Mouse (Mus musculus) adrenal gland, adult (tissue): ENCODE measurements around the gene Veph1.

Experiments used
- DNase-seq, 2 experiments: peaks; one replicate each; pipeline ENCODE4 v3.0.0; 2022 to 2023; ENCODE audit warnings: low spot score in 1 of 2; ENCODE audit not compliant: inconsistent age in 2 of 2

The Veph1 gene

DNA sequence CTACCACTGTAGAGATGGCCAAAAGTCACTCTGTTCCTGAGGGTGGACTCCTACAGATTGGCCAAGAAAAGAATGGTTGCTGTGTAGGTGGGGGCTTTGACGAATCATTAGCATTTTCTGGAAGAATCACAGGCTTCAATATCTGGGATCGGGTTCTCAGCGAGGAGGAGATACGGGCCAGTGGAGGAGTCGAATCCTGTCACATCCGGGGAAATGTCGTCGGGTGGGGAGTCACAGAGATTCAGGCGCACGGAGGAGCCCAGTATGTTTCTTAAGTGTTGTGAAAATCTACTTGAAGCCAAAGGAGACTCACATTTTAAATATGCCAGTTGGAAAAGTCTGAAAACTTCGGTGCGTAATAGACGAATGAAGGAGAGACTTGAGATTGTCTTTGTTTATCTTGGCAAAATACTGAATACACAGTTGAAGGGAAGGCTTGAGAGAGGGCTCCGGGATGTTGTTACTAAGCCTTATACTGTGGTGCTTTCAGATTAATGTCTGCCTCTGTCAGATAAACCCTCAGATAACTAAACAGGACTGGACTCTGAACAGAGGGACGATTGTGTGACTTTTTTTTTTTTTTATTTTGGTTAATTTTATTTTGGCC, 71.6 kb downstream of the Veph1 start:
- DNase-seq, result no peak

DNA sequence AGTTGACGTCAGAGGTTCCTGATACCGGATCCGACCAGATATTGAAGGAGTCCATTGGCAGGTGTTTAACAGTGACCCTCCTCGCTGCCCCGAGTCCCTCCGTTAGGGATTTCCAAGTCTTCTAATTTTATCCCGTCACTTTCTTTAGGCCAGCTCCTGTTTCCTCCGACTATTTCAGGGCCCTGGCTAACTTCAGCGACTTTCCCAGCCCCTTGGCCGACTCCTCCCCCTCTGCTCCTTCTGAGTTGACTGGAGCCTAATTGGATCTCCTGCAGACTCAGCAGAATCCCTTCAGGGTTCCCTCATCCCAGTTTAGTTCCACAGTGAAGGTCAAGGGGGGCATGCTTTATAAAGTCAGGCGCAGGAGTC, 75.4 kb downstream of the Veph1 start:
- DNase-seq, result peak in 1 of 2 experiments; percentile 24

DNA sequence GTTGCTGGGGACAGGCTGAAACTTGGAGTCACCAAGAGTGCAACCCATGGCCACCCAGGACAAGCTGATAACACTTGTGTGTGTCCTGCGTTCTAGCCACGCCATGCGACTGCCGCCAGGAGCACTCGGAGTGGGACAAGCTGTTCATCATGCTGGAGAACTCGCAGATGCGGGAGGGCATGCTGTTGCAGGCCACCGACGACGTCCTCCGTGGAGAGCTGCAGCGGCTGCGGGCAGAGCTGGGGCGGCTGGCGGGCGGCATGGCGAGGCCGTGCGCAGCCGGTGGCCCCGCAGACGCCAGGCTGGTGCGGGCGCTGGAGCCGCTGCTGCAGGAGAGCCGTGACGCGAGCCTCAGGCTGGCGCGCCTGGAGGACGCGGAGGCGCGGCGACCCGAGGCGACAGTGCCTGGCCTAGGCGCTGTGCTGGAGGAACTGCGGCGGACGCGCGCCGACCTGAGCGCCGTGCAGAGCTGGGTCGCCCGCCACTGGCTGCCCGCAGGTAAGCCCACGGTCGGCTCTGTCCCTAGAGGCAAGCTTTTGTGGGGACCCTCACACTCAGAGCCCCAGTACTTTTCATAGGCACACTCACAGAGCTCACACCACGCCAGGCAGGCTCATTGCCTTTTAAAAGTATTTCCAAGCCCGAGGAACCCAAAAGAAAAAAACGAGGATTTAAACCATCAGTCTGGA, 75.9 kb downstream of the Veph1 start:
- DNase-seq, result peak; percentile 24 to 74

DNA sequence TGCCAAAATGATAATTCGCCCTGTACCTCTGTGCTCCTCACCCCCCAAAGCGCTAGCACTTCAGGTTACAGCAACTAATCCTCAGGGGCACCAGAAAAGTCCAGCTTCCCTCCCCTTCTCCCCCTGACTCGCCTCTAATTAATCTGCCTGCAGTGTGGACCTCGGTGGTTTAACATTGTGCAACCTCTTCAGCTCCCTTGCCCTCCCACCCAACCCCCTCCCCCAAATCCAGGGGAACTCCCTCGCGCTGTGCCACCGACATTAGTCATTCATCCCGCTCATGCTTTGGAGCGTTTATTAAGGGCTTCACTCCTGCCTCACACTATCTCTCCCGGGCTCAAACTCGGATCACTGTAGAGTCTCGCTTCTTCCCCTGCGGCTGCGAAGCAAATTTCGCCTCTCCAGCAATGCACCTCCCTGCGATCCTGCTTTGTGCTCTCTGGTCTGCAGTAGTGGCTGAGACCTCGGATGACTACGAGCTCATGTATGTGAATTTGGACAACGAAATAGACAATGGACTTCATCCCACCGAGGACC, 76.9 kb downstream of the Veph1 start, which contains the start of gene Ptx3:
TSS of gene Ptx3 (plus strand) at position 256 of the 537 bp plus-strand sequence.
- DNase-seq, result no peak

DNA sequence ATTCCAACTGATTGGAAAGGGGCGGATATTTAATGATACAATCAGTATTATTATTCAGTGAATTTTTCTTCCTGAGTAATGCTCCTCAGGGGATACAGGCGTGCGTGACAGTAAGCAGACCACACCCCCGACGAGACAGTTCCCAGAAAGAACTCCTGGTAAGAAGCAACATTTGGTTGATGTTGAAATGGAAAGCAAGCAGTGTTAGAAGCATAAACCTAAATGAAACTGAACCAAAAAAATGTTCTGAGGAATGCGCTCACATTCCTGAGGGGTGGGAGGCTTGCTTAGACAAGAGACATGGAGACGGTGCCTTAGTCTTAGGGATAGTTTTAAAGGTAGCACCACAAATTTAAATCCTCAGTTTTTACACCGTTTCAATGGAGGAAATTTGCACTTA, 80.9 kb downstream of the Veph1 start:
- no peak for DNase-seq

DNA sequence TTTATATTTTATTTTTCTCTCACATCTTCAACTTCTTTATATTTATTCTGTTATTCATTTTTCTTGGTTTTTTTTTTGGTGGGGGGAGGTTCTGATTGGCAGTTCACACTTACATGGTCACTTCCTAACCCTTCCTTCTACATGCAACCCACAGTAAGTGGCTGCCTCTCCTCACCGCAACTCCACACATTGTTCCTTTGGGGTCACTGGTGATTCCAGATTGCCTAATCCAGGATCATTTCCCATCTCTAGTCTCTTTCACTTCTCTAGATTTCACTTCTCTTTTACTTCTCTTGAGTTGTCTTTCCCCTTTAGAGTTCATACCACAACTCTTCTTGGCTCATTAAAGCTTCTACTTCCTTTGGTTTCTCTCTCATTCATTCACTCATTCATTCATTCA, 83.1 kb downstream of the Veph1 start:
- DNase-seq, result no peak

DNA sequence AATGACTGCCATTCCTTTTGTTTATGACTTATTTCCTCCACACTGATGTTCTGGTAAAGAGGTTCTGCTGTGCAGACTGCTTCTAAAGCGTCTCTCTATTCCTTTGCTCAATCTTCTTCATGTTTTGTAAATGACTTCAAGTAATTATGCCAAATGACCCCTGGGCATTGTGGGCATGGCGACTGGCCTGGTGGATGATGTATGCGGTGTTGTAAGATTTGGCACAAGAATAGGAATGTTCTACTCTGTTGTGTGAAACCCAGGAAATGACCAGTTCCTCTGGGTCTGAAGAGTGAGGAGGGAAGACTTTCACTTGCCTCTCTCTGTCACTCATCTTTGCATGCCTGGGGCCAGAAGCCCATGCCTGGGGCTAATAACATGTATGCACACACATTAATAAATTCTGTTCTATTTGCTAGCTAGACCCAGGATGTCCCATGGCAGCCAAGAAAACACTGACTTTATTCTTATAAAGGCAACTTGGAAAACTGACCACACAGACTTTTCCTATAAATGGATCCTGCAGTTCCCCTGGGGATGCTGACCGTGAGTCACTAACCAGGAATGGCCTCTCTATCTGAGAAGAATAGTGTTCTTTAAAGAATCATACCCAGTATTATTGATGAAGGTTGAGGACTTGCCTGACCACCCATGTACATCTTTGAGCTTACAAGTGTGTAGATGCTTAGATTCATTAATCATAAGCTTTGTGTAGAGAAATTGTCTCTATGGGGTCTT, 87.6 kb downstream of the Veph1 start:
- peak in 1 of 2 experiments; percentile 33 for DNase-seq

DNA sequence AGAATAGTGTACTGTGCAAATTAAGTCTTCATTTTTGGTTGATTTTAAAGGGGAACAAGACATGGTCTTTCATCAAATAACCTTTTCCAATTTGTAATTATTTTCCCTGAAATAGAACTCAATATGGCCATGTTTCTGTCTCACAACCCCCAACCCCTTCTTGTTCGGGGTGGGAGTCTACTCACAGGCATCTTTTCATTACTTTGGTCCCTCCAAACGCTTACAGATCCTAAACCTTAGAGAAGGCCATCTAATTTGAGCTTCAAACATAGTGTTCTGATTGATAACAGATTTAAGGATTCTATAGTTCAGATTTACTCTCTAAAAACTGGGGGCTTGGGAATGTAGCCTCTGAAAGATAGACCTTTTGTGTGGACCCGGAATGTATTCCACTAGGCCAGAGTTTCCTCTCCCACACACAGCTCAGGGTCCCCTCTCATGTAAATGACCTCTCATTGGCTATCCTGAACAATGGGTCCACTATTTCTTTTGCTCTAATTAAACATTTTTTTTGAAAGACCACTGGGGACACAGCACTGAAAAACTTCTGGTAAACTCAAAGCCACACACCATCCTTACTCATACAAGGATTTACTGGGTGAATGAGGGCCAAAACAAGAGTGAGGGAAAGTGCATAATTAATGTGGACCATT, 102.6 kb downstream of the Veph1 start:
- DNase-seq, result no peak

DNA sequence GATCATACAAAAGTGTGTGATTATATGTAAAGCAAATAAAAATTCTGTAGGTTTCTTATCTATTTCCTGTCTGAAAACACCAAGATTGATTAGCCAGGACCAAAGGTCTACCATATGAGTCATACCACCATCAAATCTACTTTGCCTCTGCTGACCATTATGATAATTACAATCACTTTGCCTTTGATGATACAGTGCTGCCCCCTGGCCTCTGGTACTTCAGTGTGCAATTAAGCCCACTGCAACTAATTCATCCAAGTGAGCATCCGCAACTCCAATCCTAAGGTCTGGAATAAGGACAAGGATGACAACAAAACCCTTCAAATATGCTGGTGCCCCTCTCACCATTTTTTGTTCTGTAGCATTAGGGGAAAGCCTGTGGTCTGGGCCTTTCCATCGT, 117.0 kb downstream of the Veph1 start:
- peak in 1 of 2 experiments; percentile 36 for DNase-seq

DNA sequence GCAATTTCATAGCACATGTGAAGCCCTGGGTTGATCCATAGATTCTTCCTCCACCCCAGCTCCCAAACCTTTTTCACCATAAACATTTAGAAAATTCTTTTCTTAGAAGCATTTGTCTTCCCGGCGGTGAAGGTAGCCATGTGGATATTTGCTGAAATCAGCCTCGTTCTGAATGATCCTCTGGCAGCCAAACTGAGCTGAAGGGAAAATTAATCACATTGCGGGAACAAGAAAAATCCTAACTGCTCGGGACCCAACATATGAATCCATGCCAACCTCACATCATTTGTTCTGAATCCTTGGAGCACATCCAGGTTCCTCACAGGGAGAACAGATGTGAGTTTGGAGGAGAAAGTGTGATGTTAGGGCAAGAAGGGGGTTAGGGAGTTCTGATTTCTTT, 123.7 kb downstream of the Veph1 start:
- no peak for DNase-seq

DNA sequence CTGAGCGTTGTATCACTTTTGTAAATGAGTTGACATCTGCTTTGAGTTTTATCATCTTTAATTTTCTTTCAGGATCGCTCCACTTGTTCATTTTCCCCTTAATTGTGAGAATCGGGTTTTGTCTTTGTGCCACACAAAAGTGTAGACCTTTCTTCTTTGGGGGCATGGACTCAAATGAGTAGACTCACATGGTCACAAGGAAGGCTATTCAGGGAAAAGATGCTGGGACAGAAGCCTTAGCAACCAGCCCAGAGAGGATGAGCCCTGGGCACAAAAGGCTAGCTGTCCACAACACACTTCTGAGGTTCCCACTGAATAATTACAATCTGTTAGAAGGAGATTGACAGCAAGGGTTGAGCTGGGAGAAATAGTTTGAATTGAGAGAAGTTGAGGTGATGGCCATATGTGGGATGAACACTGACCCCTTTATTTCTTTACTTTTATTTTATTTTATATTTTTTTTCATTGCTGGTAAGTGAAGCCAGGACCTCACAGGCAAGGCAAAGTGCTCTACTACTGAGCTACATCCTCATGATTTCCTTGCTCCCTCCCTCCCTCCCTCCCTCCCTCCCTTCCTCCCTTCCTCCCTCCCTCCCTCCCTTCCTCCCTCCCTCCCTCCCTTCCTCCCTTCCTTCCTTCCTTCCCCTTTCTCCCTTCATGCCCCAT, 126.6 kb downstream of the Veph1 start:
- no peak for DNase-seq

DNA sequence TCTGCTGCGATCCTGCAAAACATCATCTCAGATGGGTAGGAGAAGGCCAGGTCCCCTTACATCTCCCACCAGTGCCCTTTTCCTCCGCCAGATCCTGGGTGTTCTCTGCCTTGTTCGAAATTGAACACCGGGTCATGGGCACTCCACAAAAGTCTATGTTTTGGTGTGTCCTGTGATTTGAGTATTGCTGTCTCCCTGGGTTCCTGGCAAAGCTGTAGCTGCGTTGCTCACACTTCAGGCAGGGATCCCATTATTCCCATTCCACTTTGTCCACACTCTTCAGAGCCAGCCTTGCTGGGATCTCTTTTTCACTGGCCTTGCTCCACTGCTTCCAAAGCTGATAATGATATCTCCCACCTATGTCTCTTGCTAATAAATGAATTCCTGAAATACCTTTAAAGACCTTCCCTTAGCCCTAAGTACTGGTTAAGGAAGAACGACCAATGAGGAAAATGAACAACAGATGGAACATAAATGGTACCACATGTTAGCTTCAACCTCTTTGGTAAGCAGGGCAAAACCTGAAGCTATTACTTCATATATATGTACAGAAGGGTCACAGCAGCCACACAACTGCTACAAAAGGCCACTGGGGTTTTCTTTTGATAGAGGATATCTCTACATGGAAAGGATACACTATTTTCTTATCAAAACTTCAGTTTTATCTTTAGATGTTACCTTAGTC, 129.9 kb downstream of the Veph1 start:
- peak in 1 of 2 experiments; percentile 6 for DNase-seq

DNA sequence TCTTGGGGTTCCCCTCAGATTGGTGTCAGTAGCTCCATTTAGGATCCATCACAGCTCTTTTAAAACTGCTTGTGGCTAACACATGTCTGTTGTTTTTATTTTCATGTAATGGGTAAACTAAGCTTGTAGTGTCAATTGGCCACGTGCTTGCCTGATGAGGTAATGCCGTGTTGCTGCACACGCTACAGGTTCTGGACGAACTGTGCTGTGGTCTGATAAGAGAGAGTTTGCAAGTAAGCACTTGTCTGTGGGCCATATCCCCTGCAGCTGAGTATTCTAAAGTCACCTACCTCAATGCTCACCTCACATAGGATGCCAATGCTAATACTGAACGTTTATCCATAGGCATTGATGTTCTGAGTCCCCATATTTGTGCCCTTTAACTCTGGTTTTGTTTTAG, 131.6 kb downstream of the Veph1 start:
- DNase-seq, result no peak

DNA sequence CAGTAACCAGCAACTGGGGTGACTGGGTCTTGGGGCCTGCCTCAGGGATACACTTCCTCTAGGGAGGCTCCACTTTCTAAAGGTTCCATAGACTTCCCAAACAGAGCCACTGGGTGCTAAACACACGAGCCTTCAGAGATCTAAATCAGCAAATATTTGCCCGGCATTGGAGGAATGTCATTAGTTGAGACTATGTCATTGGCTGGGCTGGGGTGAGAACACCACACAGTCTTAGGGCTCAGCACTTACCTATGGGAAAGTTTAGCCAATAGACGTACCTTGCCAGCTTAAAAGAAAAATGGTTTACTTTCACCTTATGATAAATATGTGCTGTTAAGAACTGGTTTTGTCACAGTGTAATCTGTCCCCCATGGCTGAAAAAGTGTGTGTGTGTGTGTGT, 132.1 kb downstream of the Veph1 start:
- peak in 1 of 2 experiments; percentile 6 for DNase-seq

DNA sequence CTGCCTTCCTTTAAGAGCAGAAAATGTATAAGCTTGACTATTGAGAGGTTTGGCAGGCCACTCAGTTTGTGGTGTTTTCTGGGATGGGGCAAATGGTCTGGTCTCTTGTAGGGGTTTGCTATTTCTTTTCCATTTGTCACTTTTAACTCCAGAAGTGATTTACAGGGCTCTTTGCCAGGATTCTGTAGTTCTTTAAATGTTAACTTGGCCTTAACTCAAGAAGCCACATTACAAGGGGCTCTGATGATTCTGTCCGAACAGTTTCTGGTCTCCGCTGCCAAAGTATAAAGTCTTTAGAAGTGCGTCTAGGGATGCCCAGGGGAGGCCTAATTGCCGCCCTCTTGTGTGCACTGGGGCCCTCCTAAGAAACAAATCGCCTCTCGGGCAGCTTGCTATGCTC, 134.0 kb downstream of the Veph1 start:
- no peak for DNase-seq

DNA sequence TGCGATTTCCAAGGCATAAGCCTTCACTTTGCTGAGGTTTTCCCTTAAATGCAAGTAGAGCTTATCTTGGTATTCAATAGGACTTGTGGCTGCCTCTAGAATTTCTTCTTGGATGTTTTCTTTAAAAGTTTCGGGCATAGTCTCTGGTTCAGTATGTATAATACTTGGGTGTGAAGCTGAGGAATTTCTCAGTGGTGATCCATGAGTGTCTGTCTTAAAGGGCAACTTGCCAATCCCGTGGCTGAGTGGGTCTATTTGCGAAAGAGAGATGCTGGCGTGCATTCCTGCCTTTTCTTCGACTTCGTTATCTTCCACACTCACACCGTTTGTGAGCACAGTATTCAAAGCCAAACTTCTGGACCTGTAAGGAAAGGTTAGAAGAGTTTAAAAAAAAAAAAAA, 138.7 kb downstream of the Veph1 start:
- DNase-seq, result peak in 1 of 2 experiments; percentile 14

DNA sequence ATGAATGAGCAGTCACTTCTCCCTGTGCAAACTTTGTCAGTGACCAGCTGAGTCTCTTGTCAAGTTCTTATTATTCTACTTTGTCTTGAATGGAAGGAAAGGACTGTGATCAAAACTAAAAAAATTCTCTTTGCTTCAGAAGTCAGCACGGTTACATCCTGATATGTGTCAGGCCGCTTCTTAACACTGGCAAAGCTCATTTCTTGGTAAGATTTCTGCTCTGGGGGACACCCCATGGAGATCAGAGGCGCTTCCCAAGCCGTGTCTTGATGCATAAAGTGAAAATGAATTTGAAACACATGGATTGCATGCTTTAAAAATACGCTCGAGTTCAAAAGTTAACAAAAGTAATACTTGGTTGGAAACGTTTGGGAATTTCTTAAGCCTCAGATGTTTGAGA, 159.0 kb downstream of the Veph1 start:
- peak in 1 of 2 experiments; percentile 13 for DNase-seq

DNA sequence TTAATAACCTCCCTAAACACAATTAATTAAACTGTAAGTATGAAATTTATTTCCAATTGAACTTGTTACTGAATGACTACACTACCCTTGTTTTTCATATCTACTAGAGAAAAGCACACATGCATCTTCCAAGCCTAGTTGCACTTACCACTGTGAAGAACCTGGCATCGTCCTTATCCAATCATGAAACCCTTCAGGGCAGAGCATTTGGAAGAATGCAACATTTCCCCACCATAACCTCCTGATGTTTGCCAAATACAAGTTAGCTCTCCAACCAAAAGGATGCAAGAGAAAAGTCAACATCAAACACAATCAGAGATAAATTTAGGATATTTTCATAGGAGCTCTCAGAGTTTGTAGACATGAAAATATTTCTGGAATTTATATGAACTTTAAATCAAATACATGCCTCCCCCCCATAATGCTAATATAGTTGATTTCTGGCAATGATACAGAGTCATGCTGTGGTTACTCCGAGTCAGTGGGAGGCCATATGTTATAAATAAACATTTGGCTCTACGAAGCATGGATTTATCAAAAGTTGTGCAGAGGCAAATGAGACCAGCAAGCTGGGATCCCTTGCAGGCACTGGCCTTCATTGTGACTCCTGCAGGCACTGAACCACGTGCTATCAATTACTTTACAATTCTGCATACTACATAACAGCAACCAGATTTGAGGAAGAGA, 165.2 kb downstream of the Veph1 start:
- DNase-seq, result peak in 1 of 2 experiments; percentile 10

DNA sequence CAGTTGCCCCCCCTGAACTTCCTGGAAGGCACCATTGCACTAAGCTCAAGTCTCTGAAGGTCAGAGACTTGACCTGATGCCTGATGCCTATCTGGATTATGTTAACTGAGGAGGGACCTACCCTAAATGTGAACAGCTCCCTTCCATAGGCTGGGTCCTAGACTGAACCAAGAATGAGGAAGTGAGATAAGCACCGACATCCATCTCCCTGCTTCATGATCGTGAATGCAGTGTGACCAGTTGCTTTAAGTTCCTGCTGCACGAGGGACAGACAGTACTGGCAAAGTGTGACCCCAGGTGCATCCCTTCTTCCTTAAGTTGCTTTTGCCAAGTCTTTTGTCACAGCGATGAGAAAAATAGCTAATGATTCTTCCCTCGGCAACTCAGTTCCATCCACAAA, 166.9 kb downstream of the Veph1 start:
- peak in 1 of 2 experiments; percentile 10 for DNase-seq

DNA sequence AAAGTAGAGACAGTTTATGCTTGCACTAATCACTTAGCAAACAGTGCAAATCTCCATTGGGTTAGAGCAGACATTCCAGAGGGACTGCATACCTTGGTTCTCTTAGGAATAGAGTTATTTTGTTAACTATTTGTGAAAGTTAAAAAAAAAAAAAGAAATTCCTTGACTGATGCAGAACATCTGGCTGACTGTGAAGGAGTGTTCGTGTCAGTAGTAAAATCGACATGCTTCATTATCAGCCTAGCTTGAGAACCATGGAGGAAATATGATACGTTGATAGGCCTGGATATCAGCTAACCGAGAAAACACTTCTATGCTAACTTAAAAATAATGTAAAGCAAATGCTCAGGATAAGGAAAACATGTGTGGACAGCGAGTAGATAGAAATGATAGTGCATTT, 191.1 kb downstream of the Veph1 start:
- DNase-seq, result no peak
